Mouse (Mus musculus): ENCODE measurements at regions not wholly inside any gene's neighbourhood (a gene's known extent, or its start where the extent isn't known, plus 50 kb on each side); places are given as distances from the start of the nearest gene placed in this dataset.

GRCm38 (mm10) chr13:34420341-34421156, 75.6 kb upstream of the Slc22a23 start:
- TF ChIP-seq TAL1 (IDR thresholded peaks at IDR 0.05; ENCODE audit: low read length) (no peak), GATA1 (IDR thresholded peaks at IDR 0.05; ENCODE audit: low read length) (no peak)
